Mouse (Mus musculus) lung, adult 2 months (tissue): Measurements from ENCODE around the gene Bcl6b. TPM values are rescaled to one million over a fixed set of nuclear protein-coding genes. Genes with fewer than 3 reads are reported as not detected.

Source experiments
- DNase-seq: peaks from one replicate; pipeline ENCODE4 v3.0.0; 2022
- H3K4me1 ChIP-seq: fragments of 200-500 bp; 2 replicates; pipeline ENCODE4 v1.6.1; 2011; ENCODE audit warnings: low read length; ENCODE audit not compliant: control insufficient read depth, insufficient read depth
- H3K4me3 ChIP-seq: fragments of 200-500 bp; replicated peaks from 2 replicates; pipeline ENCODE3; 2011; ENCODE audit warnings: low read depth, mild to moderate bottlenecking, control low read depth, low read length; ENCODE audit errors: extremely low read depth
- CTCF ChIP-seq: fragments of 200-500 bp; IDR thresholded peaks from 2 replicates; pipeline ENCODE4 v1.5.1; 2011; ENCODE audit warnings: mild to moderate bottlenecking, low read length, control low read depth; ENCODE audit not compliant: insufficient read depth
- POLR2A ChIP-seq: fragments of 200-500 bp; IDR thresholded peaks from 2 replicates; pipeline ENCODE4 v1.6.1; 2011; ENCODE audit warnings: low read depth, mild to moderate bottlenecking, control low read depth, low read length, borderline replicate concordance; ENCODE audit errors: extremely low read depth
- WGBS: fragments of 180-500 bp; shearing (Covaris S2); methylation state at CpG from one replicate; pipeline ENCODE4 v1.1.7; 2018; 5-methylcytosine and 5-hydroxymethylcytosine counted together
- polyA plus RNA-seq: library from polyadenylated mRNA; depleted of rRNA; stranded (reverse); fragments of >200 nt; gene quantifications from 2 replicates; pipeline ENCODE4 v1.2.3, GENCODE M21; 2012; rRNA removed

Gene Bcl6b
- 21.9 and 25.6 TPM in 2 replicates for polyA plus RNA-seq

DNA sequence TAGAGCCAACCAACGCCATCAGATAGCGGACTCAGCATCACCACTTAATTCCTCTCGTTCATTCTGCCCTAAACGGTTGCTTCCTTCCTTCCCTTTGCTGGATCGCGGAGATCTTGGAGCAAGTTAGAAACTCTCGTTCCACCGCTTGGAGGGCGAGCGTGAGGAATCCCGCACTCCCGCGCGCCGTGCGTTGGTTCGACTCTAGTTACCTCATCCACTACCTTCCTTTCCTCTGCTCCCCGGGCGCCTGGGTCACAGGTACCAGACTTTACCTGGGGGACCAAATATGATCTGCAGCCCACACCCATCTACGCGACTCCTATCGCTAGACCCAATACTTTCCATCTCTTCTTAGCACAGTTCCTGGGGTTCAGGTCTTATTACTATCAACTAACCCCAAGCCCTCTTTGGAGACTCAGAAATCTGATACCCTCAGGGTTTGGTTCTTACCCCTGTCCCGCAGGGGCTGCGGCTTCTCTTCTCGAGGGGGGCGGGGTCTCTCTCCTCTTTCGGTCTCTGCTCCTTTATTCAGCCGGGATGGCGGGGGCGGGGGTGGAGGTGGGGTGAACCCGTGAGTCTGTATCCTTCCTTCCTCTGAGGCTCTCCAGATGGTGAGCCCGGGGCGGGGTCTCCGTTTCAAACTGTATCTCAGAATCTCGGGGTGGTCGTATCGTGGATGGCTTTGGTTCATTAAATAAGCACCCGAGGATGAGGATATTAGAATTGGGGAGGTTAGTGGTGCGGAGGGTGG is at the start of gene Bcl6b:
TSS of gene Bcl6b (minus strand) at position 539 of the 751 bp plus-strand sequence.
- no peak for TF ChIP-seq POLR2A
- TF ChIP-seq CTCF: no peak
- WGBS: 1% methylated on average over 39 of the region's 39 CpGs
- peaks cover 9% of the 10 kb centered on the region for H3K4me1 ChIP-seq
- peak within 1 kb of the TSS; percentile 73 for H3K4me3 ChIP-seq
- no peak for DNase-seq

DNA sequence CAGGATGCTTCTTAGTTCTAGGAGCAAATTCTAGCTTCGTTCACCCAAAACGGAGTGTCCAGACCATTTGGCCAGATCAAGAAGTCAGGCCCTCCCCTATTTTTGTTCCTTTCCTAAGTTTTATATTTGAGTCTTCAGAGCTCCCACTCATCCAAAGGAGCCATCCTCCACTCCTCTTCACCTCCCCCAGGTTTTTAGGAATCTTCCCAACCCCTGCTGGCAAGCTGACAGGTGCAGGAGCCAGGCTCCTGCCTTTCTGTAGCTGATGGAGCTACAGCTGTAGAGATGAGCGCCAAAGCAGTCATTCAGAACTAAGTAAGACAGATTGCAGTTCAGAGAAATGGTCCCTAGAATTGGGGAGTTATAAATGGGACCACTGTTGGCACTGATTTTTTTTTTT is 49.4 kb upstream of the Bcl6b start:
- DNase-seq: no peak
- TF ChIP-seq POLR2A: no peak
- TF ChIP-seq CTCF: no peak
- H3K4me1 ChIP-seq: peaks cover 9% of the 10 kb centered on the region
- 86% methylated on average over 3 of the region's 3 CpGs for WGBS
- no peak overlapping the region for H3K4me3 ChIP-seq

DNA sequence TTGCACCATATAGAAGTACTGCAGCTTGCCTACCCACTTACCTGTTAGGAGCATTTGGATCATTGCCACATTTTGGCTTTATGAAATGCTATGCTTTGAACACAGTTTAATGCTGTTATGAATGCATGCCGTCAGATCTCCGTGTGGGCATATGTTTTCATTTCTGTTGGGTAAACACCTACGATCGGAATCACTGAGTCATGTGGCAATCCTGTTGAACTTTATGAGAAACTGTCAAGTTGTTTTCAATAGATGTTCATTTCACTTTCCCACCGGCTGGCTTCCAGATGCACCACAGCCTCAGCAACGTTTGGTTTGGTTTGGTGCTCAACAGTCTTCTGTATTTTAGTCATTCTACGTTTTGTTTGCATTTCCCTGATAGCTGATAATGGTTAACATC is 42.0 kb upstream of the Bcl6b start:
- no peak for TF ChIP-seq CTCF
- no peak for TF ChIP-seq POLR2A
- no peak overlapping the region for H3K4me3 ChIP-seq
- DNase-seq: no peak
- 71% methylated on average over 7 of the region's 7 CpGs for WGBS
- 0 out of 2 replicates have a peak, but pooled peaks cover 2% of the 10 kb centered on the region for H3K4me1 ChIP-seq

- 31% methylated on average over 1 of the region's 1 CpGs for WGBS
Measured at GRCm38 (mm10) chr11:70266405-70266804, 36.8 kb upstream of the Bcl6b start.

DNA sequence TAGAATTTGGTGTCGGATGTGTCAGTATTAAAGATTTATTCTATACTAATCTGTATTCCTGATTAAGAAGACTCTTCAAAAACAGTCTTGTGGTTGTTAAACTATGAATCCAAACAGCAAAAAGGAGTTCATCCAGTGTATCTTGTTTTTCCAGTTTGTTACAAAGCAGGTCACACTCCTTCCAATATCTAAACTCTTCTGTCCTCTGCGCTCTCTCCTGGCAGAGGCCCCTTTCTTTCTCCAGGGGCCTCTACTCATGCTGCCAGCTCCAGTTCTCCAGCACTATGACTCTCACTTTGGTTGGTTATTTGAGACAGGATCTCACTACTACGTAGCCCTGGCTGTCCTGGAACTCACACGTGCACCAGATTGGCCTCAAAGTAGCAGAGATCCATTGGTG is 36.2 kb upstream of the Bcl6b start:
- H3K4me1 ChIP-seq: peaks cover 4% of the 10 kb centered on the region; the same call in 1 of the 2 replicates
- H3K4me3 ChIP-seq: no peak overlapping the region
- TF ChIP-seq CTCF (no peak), POLR2A (no peak)
- DNase-seq: no peak
- 61% methylated on average over 4 of the region's 4 CpGs for WGBS

More at GRCm38 (mm10) chr11:70266405-70266804, 36.8 kb upstream of the Bcl6b start:
- Histone ChIP-seq H3K4me3 (no peak overlapping the region), H3K4me1 (peaks cover 4% of the 10 kb centered on the region; the same call in 1 of the 2 replicates)
- no peak for DNase-seq
- TF ChIP-seq POLR2A: no peak
- TF ChIP-seq CTCF: no peak

GRCm38 (mm10) chr11:70265252-70265651 is 35.7 kb upstream of the Bcl6b start:
- Histone ChIP-seq H3K4me3 (no peak overlapping the region), H3K4me1 (peaks cover 4% of the 10 kb centered on the region; the same call in 1 of the 2 replicates)
- WGBS: 36% methylated on average over 3 of the region's 3 CpGs
- DNase-seq: no peak
- TF ChIP-seq POLR2A (no peak), CTCF (no peak)

DNA sequence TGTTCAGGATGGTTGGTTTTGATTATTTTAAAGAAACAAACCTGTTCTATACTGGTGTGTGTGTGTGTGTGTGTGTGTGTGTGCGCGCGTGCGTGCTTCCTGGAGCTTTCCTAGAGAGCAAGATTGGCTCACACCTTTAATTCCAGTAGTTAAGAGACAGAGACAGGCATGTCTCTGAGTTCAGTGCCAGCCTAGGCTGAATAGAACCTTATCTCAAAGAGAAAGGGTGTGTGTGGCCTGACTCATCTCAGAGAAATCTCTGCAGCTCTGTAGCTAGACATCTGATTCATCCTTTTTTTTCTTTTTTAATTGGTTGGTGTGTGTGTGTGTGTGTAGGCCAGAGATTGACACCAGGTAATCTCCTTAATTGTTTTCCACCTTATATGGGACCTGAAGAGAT is 29.4 kb upstream of the Bcl6b start:
- DNase-seq: no peak
- no peak for TF ChIP-seq CTCF
- no peak for TF ChIP-seq POLR2A
- Histone ChIP-seq H3K4me1 (peaks cover 6% of the 10 kb centered on the region), H3K4me3 (no peak overlapping the region)
- WGBS: 85% methylated on average over 4 of the region's 4 CpGs

DNA sequence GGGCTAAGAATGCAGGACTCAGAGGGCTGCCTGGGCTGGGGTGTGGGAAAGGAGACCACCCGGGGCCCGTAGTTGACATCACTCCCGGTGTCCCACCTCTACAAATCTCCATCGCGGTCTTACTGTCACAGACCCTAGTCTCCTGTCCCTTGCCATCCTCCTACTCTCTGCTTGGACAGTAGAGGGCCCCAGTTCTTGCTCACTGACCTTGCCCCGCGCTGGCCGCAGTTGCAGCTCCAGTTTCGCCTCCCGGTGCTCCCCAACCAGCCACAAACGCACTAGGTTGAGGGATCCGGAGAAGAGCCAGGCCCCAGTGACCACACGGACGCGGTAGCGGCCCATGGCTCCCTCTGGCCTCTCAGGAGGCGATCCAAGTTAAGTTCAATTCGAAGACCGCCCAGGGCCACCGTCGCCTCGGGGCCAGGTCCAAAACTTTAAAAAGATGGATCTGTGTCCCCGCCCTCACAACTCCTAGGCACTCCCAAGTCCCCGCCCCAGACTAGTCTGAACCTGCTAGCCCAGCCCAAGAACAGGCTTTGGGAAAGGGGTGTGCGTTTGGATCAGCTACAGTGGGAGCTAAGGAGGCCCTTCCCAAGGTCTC is 25.4 kb upstream of the Bcl6b start, which contains the start of gene Alox12:
TSS of gene Alox12 (minus strand) at position 423 of the 601 bp plus-strand sequence.
- Histone ChIP-seq H3K4me3 (peak within 1 kb of the TSS; percentile 54), H3K4me1 (peaks cover 6% of the 10 kb centered on the region)
- peak; percentile 51 for DNase-seq
- TF ChIP-seq CTCF (peak; percentile 59), POLR2A (no peak)
- WGBS: 3% methylated on average over 25 of the region's 25 CpGs

- TF ChIP-seq CTCF (no peak), POLR2A (no peak)
- WGBS: 11% methylated on average over 18 of the region's 18 CpGs
Measured at GRCm38 (mm10) chr11:70254337-70254736, 24.7 kb upstream of the Bcl6b start.

More at GRCm38 (mm10) chr11:70254337-70254736, 24.7 kb upstream of the Bcl6b start:
- peaks cover 6% of the 10 kb centered on the region for H3K4me1 ChIP-seq
- H3K4me3 ChIP-seq: peak overlapping the region; percentile 36
- DNase-seq: peak; percentile 16
